Mouse (Mus musculus): ENCODE measurements around the gene Gm20547.
A peak's percentile ranks its signal among the peaks of the same experiment; 100 is the strongest.
"Not testable (repeated sequence)": the region's sequence is repeated elsewhere in the genome, so short reads cannot be mapped to it uniquely, and the experiment has no call there.

Gm20547 gene

GRCm38 (mm10) chr17:34850517-34851125 lies 31.2 kb downstream of the Gm20547 start:
- DNase-seq: no peak

DNA sequence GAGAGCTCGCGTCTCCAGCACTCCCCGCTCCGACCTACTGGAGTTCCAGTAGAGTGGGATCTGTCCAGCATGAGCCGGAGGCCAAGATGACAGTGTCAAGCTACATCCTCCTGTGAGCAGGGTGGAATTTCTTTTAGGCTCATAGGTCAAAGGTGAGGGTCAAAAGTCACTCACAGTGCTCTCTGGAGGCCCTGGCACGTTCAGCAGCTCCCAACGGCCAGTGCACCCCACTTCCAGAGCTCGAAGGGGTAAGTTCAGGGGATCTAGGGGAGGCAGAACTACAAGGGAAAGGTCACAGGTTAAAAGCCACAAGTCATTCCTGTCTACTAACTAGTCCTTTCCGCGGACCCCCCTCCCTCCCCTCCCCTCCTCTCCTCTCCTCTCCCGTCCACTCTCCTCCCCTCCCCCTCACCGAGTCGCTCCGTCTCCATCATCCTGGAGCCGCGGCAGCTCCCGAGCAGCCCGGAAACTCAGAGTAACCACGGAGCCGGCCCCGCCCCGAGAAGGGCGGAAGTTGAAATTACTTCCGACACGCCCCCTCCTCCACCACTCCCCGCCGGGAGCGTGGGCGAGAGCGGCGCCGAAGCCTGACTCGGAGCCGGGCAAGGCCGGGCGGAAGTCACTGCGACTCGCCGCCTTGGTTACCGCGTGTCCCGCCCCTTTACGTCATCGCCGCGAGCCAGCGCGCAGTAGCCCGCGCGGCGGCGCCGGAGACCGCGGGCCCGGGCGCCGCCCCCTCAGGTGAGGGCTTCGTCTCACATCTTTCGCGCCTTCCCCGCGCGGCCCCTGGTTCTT lies 31.9 kb downstream of the Gm20547 start, which contains the start of the genes Skiv2l and Nelfe:
Skiv2l (minus strand) TSS at position 489 of the 795 bp plus-strand sequence.
Nelfe (plus strand) TSS at position 670 of the 795 bp plus-strand sequence.
- DNase-seq: peak; percentile 98

- no peak for DNase-seq
Measured at GRCm38 (mm10) chr17:34847615-34848014, 34.2 kb downstream of the Gm20547 start.

GRCm38 (mm10) chr17:34847192-34847591 lies 34.6 kb downstream of the Gm20547 start:
- no peak for DNase-seq

GRCm38 (mm10) chr17:34844884-34845283 lies 37.0 kb downstream of the Gm20547 start:
- DNase-seq: no peak

DNA sequence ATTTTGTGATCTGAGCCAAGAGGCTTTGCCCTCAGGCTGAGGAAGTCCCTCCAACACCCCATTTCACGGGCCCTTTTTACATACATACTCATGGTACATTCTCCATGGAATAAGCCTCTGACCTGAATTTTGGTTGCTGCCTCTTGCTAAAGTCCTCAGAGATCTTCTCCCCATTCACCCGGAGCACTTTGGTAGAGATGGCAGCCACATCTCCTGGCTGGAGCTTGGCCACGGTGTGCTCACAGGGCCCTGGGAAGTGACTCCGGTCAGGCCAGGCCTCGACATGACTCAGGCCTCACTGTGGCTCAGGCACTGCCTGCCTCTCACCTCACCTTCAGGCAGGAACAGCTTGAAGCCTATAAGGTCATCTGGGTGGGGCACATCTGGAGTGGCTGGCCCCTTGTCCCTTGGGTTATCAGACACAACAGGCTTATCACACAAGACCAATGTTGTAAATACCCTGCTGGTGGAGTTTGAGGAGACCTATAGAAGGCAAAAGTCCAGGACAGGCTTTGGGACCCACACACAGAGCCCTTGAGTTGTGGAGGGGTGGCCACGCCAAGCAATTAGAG lies 41.0 kb downstream of the Gm20547 start:
- DNase-seq: no peak

DNA sequence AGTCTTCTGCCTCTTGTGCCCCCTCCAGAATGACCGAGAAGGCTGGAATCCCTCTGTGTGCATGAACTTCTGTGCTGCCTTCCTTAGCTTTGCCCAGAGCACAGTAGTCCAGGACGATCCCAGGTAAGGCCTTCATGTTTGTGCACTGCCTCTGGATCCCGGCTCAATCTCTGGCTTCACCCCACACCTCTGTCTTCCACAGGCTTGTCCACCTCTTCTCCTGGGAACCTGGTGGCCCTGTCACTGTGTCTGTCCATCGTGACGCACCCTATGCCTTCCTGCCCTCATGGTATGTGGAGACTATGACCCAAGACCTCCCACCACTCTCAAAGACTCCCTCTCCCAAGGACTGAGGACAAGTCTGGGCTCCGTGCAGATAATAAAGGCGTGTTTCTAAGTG lies 43.1 kb downstream of the Gm20547 start:
- DNase-seq: no peak

DNA sequence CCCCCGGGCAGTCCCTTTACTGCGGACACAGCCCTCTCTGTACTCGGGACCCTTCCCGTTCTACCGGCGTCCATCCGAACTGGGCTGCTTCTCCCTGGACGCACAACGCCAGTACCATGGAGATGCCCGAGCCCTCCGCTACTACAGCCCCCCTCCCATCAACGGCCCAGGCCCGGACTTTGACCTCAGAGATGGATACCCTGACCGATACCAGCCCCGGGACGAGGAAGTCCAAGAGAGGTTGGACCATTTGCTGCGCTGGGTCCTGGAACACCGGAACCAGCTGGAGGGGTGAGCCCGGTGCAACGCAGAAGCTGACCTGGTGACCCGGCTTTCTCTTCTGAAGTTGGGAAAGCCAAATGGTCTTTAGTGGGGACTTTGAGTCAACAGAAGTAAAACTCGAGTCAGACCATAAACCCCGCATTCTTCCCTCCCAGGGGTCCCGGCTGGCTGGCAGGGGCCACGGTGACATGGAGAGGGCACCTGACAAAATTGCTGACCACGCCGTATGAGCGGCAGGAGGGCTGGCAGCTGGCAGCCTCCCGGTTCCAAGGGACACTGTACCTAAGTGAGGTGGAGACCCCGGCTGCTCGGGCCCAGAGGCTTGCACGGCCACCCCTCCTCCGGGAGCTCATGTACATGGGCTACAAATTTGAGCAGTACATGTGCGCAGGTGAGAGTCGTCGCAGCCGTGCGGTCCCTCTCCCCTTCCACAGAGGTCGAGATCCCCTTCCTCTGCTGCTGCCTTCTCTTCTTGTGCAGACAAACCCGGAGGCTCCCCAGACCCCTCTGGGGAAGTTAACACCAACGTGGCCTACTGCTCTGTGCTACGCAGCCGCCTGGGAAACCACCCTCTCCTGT lies 44.1 kb downstream of the Gm20547 start:
- no peak for DNase-seq

- peak; percentile 97 for DNase-seq
Measured at GRCm38 (mm10) chr17:34836856-34837221, 45.0 kb downstream of the Gm20547 start, which contains the start of the genes Stk19 and Dxo. Gene Stk19 (minus strand): TSS chr17:34836945. Gene Dxo (plus strand): TSS chr17:34837019.

- no peak for DNase-seq
Measured at GRCm38 (mm10) chr17:34836155-34836855, 45.5 kb downstream of the Gm20547 start.

DNA sequence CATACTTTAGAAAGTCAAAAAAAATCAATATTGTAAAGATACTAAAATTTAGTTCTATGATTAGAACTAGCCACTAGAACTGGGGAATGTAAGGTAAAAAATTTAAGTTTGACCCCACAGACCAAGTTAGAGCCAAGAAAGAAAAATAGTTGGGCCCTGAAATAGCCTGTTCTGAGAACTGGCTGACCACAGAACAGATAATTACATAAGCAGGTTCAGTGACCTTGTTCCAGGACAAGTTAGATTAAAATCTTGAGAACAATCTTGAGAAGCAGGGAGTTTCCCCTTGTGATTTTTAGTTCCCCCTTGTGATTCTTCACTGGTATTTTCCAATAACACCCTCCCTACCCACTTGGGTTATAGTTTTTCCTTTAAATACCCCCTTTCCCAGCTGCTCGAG lies 51.1 kb downstream of the Gm20547 start:
- DNase-seq: not testable (repeated sequence)

DNA sequence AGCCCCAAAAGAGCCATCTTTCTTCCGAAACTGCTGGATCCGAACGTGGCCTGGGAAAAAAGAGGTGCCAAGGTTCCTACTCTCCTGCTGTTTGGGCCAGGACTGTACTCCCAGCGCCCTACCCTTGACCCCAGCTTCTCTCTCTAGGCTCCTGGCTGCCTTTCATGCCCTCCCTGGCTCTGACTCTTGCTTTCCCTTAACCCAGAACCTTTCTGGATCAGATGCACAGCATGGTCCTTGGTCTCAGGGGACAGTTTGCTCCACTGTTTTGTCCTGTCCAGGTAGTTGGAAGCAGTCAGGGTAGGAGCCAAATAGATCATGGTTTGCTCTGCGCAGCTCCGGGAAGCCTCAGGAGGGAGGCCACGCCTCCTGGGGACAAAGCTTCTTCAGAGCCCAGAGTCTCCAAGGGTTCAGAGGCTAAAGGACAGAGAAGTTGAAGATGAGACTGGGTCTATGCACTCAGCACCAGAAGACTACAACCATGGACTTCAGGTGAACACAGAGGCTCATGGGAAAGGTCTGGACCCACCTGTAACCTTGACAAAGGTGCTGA lies 66.9 kb downstream of the Gm20547 start:
- DNase-seq: no peak

DNA sequence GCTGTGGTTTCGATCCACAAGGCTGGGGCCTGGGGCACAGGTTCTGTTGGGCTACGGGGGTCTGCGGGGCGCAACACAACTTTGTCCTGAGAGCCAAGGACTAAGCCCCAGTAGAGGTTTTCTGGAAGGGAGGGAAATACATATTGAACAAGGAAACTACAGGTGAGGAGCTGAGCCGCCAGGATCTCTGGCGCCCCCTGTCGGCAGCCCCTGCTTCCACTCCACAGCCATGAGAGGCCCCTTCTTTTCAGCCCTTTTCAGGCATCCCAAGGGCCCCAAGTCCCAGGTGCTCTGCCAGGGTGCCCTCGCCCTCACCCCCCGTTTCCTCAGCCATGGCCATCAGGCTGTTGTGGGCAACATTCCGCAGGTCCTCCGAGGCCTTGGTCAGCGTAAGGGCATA lies 68.1 kb downstream of the Gm20547 start:
- peak; percentile 40 for DNase-seq

DNA sequence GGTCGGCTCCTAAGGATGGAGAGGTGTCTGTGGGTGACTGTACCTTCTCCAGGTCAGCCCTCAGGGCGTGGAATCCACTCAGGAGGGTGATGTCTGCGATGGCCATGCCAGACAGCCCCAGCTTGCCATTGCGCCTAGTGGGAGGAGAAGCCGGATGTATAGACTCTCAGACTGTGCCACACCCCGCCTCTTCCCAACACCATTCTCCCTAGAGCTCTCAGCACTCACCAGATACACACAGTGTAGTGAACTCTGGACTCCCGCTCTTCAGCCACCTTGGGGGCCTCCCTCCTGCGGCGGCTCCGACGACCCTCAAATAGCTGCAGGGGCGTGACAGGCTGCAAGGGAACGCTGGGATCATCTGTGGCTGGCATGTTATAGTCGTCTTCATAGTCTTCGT lies 70.6 kb downstream of the Gm20547 start:
- no peak for DNase-seq

GRCm38 (mm10) chr17:34810811-34811210 lies 71.0 kb downstream of the Gm20547 start:
- DNase-seq: not testable (repeated sequence)

DNA sequence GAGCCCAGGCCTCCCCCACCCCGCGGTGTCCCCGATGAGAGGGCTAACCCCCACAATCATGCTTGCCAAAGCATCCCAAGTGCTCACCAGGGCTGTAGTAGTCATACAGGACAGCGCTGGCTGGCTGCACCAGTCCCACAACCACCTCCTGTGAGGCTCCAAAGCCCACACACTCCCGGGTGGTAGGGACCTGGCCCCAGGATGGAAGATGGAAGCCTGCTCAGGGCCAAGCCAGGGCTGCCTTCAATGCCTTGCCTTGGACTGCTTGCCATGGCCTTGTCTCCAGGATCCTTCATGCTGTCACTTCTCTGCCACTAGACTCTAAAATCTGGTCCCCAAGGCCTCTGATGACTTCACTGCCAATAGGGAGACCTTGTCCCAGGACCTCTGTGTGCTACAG lies 71.4 kb downstream of the Gm20547 start:
- not testable (repeated sequence) for DNase-seq

- DNase-seq: no peak
Measured at GRCm38 (mm10) chr17:34808599-34809205, 73.1 kb downstream of the Gm20547 start.

DNA sequence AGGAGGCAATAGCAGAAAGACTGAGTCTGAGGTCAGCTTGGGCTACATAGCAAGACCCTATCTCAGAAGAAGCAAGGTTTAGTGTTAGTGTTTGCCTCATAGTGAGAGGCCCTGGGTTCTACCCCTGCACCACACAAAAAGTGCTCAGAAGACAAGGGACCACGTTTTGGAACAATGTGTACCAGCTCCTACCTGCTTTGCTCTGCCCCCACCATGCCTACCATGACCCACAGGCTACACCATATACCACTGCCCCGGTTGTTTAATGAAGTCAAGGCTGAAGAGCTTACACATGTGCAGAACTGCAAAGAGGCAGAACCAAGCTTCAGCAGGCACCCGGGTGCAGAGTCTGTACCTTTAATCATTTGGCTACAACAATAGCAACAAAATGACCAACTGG lies 74.7 kb downstream of the Gm20547 start:
- DNase-seq: no peak
